Mouse (Mus musculus) liver, embryonic 14 days (tissue): ENCODE data around the gene P4ha2. TPM values are rescaled to one million over a fixed set of nuclear protein-coding genes. Genes with fewer than 3 reads are reported as not detected.

Experiments
- polyA plus RNA-seq: library from polyadenylated mRNA; depleted of rRNA; stranded (reverse); fragments of >200 nt; gene quantifications from 2 replicates; pipeline ENCODE4 v1.2.3, GENCODE M21; 2012; rRNA removed

P4ha2 gene
- 1.9 and 2.9 TPM in 2 replicates for polyA plus RNA-seq

DNA sequence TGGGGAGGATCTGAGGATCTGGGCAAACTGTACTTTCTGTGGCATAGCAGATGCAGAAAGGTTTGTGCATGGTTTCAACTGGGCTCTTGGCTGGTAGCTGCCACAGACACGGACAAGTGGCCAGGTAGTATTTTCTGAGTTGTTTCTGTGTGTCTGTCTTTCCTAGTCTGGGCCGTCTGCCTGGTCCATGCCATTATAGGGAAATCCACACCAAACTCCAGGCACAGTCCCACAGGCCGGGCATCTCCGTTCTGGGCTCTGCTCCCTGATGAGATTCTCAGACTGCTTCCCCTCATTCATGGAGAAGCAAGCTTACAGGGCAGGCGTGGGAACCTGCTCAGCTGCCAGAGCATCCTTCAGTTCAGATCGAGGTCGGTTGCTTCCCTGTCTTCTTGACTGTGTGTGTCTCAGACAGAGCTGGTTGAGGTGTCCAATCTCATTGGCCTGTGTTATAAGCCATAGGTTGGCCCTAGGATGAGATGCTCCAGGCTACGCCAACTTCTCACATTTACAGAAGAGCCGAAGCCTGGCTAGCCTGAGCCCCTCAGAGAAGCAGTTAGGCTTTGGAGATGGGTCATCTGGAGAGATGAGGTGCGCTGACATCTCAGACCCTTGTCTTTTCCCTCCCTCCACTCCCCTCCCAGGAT lies at the start of gene P4ha2:
P4ha2 (plus strand) TSS at position 51 of the 647 bp plus-strand sequence.

DNA sequence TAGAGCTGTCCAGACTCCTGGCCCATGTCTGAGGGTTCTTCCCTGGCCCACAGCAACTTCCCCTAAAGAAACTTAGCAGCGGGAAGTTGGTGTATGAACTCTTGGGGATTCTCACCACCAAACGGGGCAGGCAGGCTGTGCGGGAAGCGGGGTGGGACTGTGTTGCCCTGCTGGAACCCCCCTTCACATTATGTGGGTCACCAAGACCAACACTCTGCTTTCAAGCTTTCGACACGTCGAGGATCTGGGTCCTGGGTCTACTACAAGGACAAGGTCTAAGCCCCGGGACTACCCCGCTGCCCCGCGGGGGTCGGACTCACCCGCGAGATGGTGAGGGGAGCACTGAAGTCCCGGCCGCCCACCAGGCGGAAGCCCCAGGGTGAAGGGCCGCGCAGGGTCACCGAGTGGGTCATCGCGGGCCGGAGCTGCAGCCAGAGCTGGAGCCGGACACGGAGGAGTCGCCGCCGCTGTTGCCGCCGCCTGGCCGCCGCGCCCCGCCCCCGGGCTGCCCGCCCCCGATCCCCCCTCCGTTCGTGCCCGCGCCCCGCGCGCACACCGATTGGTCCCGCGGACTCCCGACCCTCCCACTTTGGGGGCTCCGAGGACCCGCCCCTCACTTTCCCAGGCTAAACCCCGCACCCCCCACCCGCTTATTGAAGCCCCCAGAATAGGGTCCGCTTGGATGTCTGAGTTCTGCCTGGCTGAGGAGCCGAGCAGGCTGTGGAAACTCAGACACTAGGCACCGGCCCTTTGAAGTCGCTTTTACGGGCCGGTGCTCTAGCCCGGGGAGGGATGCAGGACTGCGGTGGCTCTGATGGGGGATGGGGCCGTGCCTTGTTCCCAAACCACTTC lies 31.1 kb upstream of the P4ha2 start, which contains the start of gene Pdlim4:
Pdlim4 (minus strand) TSS at position 495 of the 852 bp plus-strand sequence.

Other genes starting within 250 kb of the P4ha2 start
- gene Gm12216, start 240.8 kb upstream of the P4ha2 start, polyA plus RNA-seq: 0.10 TPM in 1 of 2 replicates, not detected in the other
- 1.6 and 2.0 TPM in 2 replicates for gene Slc22a5, start 208.4 kb upstream of the P4ha2 start, polyA plus RNA-seq
- 2.1 and 3.0 TPM in 2 replicates for gene Slc22a21, start 119.8 kb upstream of the P4ha2 start, polyA plus RNA-seq
- 20.5 and 26.4 TPM in 2 replicates for gene Slc22a4, start 72.0 kb upstream of the P4ha2 start, polyA plus RNA-seq
- 2.2 and 2.7 TPM in 2 replicates for gene Pdlim4, start 31.1 kb upstream of the P4ha2 start, polyA plus RNA-seq
- gene Csf2, start 149.6 kb downstream of the P4ha2 start, polyA plus RNA-seq: not detected in 2 replicates
- gene Il3, start 167.2 kb downstream of the P4ha2 start, polyA plus RNA-seq: not detected in 2 replicates
- 0.85 and 0.93 TPM in 2 replicates for gene Acsl6, start 203.7 kb downstream of the P4ha2 start, polyA plus RNA-seq